Mouse (Mus musculus) liver, embryonic 14.5 days (tissue): ENCODE measurements around the gene Olfr1370. TPM values are rescaled to one million over a fixed set of nuclear protein-coding genes. Genes with fewer than 3 reads are reported as not detected.
"Not testable (repeated sequence)": the region's sequence is repeated elsewhere in the genome, so short reads cannot be mapped to it uniquely, and the experiment has no call there.

ENCODE experiments used
- ATAC-seq: fragments of 200-750 bp; cut with Nextera tagmentation; 2 replicates; pipeline ENCODE4 v1.8.0; 2017; ENCODE audit warnings: moderate number of reproducible peaks, mild to moderate bottlenecking, moderate library complexity; ENCODE audit not compliant: insufficient read depth
- DNase-seq, 3 experiments: peaks; one replicate each; pipeline ENCODE4 v3.0.0-alpha.2; 2012 to 2013; ENCODE audit warnings: low read depth in 3 of 3, low spot score in 3 of 3
- H3K27ac ChIP-seq: fragments of 300-500 bp; sonication (generic); 2 replicates; pipeline ENCODE4 v1.5.1; 2014; ENCODE audit warnings: moderate library complexity, mild to moderate bottlenecking, control low read depth, inconsistent platforms
- H3K27me3 ChIP-seq: fragments of 300-500 bp; sonication (generic); 2 replicates; pipeline ENCODE4 v1.6.1; 2014; ENCODE audit warnings: mild to moderate bottlenecking, low read length, moderate library complexity; ENCODE audit not compliant: control insufficient read depth, insufficient read depth
- H3K36me3 ChIP-seq: fragments of 300-500 bp; sonication (generic); replicated peaks from 2 replicates; pipeline ENCODE4 v1.6.1; 2014; ENCODE audit warnings: low read depth; ENCODE audit not compliant: control insufficient read depth, insufficient read depth
- H3K4me1 ChIP-seq, 2 experiments: fragments of 200-500 bp in 1 of 2; fragments of 300-500 bp in 1 of 2; sonication (generic) in 1 of 2; replicated peaks; 2 replicates each; pipeline ENCODE4 v1.6.1; 2012 to 2014; ENCODE audit warnings: antibody characterized with exemption in 1 of 2, inconsistent platforms in 1 of 2, low read length in 1 of 2; ENCODE audit not compliant: control insufficient read depth in 2 of 2, insufficient read depth in 2 of 2
- H3K4me2 ChIP-seq: fragments of 300-500 bp; sonication (generic); 2 replicates; pipeline ENCODE4 v1.6.1; 2014; ENCODE audit warnings: low read depth, mild to moderate bottlenecking, control low read depth, moderate library complexity
- H3K4me3 ChIP-seq, 2 experiments: fragments of 200-500 bp in 1 of 2; fragments of 300-500 bp in 1 of 2; sonication (generic) in 1 of 2; 2 replicates each; pipeline ENCODE4 v1.5.1; 2012 to 2014; ENCODE audit warnings: low read depth in 2 of 2, low read length in 2 of 2, mild to moderate bottlenecking in 2 of 2, control low read depth in 1 of 2, inconsistent platforms in 1 of 2, moderate library complexity in 1 of 2; ENCODE audit not compliant: insufficient read depth in 1 of 2
- H3K9ac ChIP-seq: fragments of 300-500 bp; sonication (generic); replicated peaks from 2 replicates; pipeline ENCODE4 v1.6.1; 2014; ENCODE audit warnings: mild to moderate bottlenecking, control low read depth, moderate library complexity
- H3K9me3 ChIP-seq: fragments of 300-500 bp; sonication (generic); 2 replicates; pipeline ENCODE4 v1.6.1; 2016; ENCODE audit warnings: low read length, mixed read lengths; ENCODE audit not compliant: control insufficient read depth
- CTCF ChIP-seq: IDR thresholded peaks from 2 replicates; pipeline ENCODE4 v1.5.1; 2016; ENCODE audit warnings: antibody characterized with exemption, low read depth, control low read depth
- EP300 ChIP-seq: IDR thresholded peaks from 2 replicates; pipeline ENCODE4 v1.6.1; 2016; ENCODE audit warnings: antibody characterized with exemption, low read depth
- WGBS: fragments of 180-500 bp; shearing (Covaris S2); extraction: QIAGEN DNeasy Blood & Tissue Kit; methylation state at CpG from one replicate; pipeline ENCODE4 v1.1.7; 2014; ENCODE audit not compliant: insufficient replicate concordance; 5-methylcytosine and 5-hydroxymethylcytosine counted together
- polyA plus RNA-seq, 2 experiments: library from polyadenylated mRNA; depleted of rRNA in 1 of 2; stranded (reverse) in 1 of 2; unstranded in 1 of 2; fragments of >200 nt; fragmentation: Nextera tagmentation in 1 of 2; extraction: Ambion mirVana in 1 of 2; gene quantifications; 2 replicates each; pipeline versions ENCODE4 v1.2.1 to v1.2.3; 2012 to 2014

The Olfr1370 gene
- polyA plus RNA-seq (2012; rRNA removed) (not detected in 2 replicates), polyA plus RNA-seq (2014; fragmentation: Nextera tagmentation; extraction: Ambion mirVana) (not detected in 2 replicates)

- no peak within 1 kb of the TSS for H3K4me2 ChIP-seq
- H3K36me3 ChIP-seq: no peaks in the 10 kb centered on the region
- H3K27ac ChIP-seq: no peak within 1 kb of the TSS
- ATAC-seq: no peak
- TF ChIP-seq EP300 (no peak), CTCF (no peak)
- no peaks in the 10 kb centered on the region for H3K9me3 ChIP-seq
- no peaks in the 10 kb centered on the region for H3K4me1 ChIP-seq
- 58% methylated on average over 3 of the region's 3 CpGs for WGBS
- DNase-seq: no peak
- no peak within 1 kb of the TSS for H3K9ac ChIP-seq
- H3K4me3 ChIP-seq: no peak within 1 kb of the TSS
- H3K27me3 ChIP-seq: no peaks in the 10 kb centered on the region
These were observed at the start of gene Olfr1370 for GRCm38 (mm10) chr13:21074847-21075246. Gene Olfr1370 (minus strand): TSS chr13:21074947.

- H3K9me3 ChIP-seq: no peaks in the 10 kb centered on the region
- no peak overlapping the region for H3K4me3 ChIP-seq
- 20% methylated on average over 4 of the region's 4 CpGs for WGBS
- no peaks in the 10 kb centered on the region for H3K4me1 ChIP-seq
- no peak overlapping the region for H3K4me2 ChIP-seq
- ATAC-seq (peak; percentile 70), DNase-seq (no peak)
- no peak overlapping the region for H3K27ac ChIP-seq
- H3K27me3 ChIP-seq: no peaks in the 10 kb centered on the region
- H3K9ac ChIP-seq: no peak overlapping the region
- TF ChIP-seq CTCF (no peak), EP300 (peak; percentile 63)
- H3K36me3 ChIP-seq: no peaks in the 10 kb centered on the region
These were observed 39.4 kb upstream of the Olfr1370 start for GRCm38 (mm10) chr13:21114121-21114520.

GRCm38 (mm10) chr13:21111183-21111582, 36.4 kb upstream of the Olfr1370 start, which contains the start of gene Olfr1369-ps1:
Gene Olfr1369-ps1 (plus strand): TSS chr13:21111483.
- not testable (repeated sequence) for H3K9ac ChIP-seq, H3K36me3 ChIP-seq, H3K4me1 ChIP-seq, H3K9me3 ChIP-seq, H3K4me3 ChIP-seq, H3K27ac ChIP-seq, H3K27me3 ChIP-seq, H3K4me2 ChIP-seq, DNase-seq, ATAC-seq
- 61% methylated on average over 3 of the region's 3 CpGs for WGBS

GRCm38 (mm10) chr13:21110441-21110840, 35.7 kb upstream of the Olfr1370 start:
- Histone ChIP-seq H3K36me3 (no peaks in the 10 kb centered on the region), H3K27me3 (no peaks in the 10 kb centered on the region), H3K9me3 (no peaks in the 10 kb centered on the region), H3K4me3 (no peak overlapping the region), H3K9ac (no peak overlapping the region), H3K27ac (no peak overlapping the region), H3K4me2 (no peak overlapping the region), H3K4me1 (no peaks in the 10 kb centered on the region)
- no peak for TF ChIP-seq EP300
- TF ChIP-seq CTCF: no peak
- DNase-seq: no peak
- WGBS: 73% methylated on average over 6 of the region's 6 CpGs
- ATAC-seq: no peak

- H3K4me3 ChIP-seq: no peak overlapping the region
- no peak for TF ChIP-seq EP300
- TF ChIP-seq CTCF: no peak
- H3K27ac ChIP-seq: no peak overlapping the region
- no peaks in the 10 kb centered on the region for H3K36me3 ChIP-seq
- no peak overlapping the region for H3K9ac ChIP-seq
- no peaks in the 10 kb centered on the region for H3K9me3 ChIP-seq
- ATAC-seq: no peak
- H3K4me1 ChIP-seq: no peaks in the 10 kb centered on the region
- H3K4me2 ChIP-seq: no peak overlapping the region
- DNase-seq: no peak
- H3K27me3 ChIP-seq: no peaks in the 10 kb centered on the region
- 69% methylated on average over 3 of the region's 3 CpGs for WGBS
These were observed 35.0 kb upstream of the Olfr1370 start for GRCm38 (mm10) chr13:21109759-21110158.
